Mouse (Mus musculus) intestine, embryonic 14.5 days (tissue): ENCODE measurements around the gene Zfp947. TPM values are rescaled to one million over a fixed set of nuclear protein-coding genes. Genes with fewer than 3 reads are reported as not detected.
"Not testable (repeated sequence)": the region's sequence is repeated elsewhere in the genome, so short reads cannot be mapped to it uniquely, and the experiment has no call there.

Experiments used
- ATAC-seq: fragments of 200-750 bp; cut with Nextera tagmentation; replicated peaks from 2 replicates; pipeline ENCODE4 v1.8.0; 2017; ENCODE audit warnings: low read depth, moderate number of reproducible peaks, moderate TSS enrichment, moderate library complexity; ENCODE audit not compliant: low FRiP score, low TSS enrichment
- DNase-seq: peaks from one replicate; pipeline ENCODE4 v3.0.0-alpha.2; 2018; ENCODE audit warnings: low spot score
- H3K27ac ChIP-seq: fragments of 300-500 bp; sonication (generic); 2 replicates; pipeline ENCODE4 v1.5.1; 2014; ENCODE audit warnings: low read depth, mild to moderate bottlenecking, control low read depth
- H3K27me3 ChIP-seq: fragments of 300-500 bp; sonication (generic); replicated peaks from 2 replicates; pipeline ENCODE4 v1.6.1; 2014; ENCODE audit warnings: low read length, control low read depth; ENCODE audit not compliant: control insufficient read depth, insufficient read depth
- H3K36me3 ChIP-seq: fragments of 300-500 bp; sonication (generic); 2 replicates; pipeline ENCODE4 v1.6.1; 2014; ENCODE audit warnings: low read length, control low read depth; ENCODE audit not compliant: control insufficient read depth, insufficient read depth
- H3K4me1 ChIP-seq: fragments of 300-500 bp; sonication (generic); replicated peaks from 2 replicates; pipeline ENCODE4 v1.6.1; 2014; ENCODE audit warnings: low read length, control low read depth, mixed read lengths; ENCODE audit not compliant: control insufficient read depth, insufficient read depth
- H3K4me2 ChIP-seq: fragments of 300-500 bp; sonication (generic); 2 replicates; pipeline ENCODE4 v1.6.1; 2014; ENCODE audit warnings: low read length
- H3K4me3 ChIP-seq: fragments of 300-500 bp; sonication (generic); 2 replicates; pipeline ENCODE4 v1.5.1; 2014; ENCODE audit warnings: low read depth, low read length, control low read depth, mixed read lengths
- H3K9ac ChIP-seq: fragments of 300-500 bp; sonication (generic); 2 replicates; pipeline ENCODE4 v1.6.1; 2014; ENCODE audit warnings: mild to moderate bottlenecking, low read length
- H3K9me3 ChIP-seq: fragments of 300-500 bp; sonication (generic); 2 replicates; pipeline ENCODE4 v1.6.1; 2016; ENCODE audit warnings: low read length, control low read depth; ENCODE audit not compliant: control insufficient read depth
- whole genome bisulfite sequencing: fragments of 180-500 bp; shearing (Covaris S2); extraction: QIAGEN DNeasy Blood & Tissue Kit; methylation state at CpG from one replicate; pipeline ENCODE4 v1.1.7; 2014; 5-methylcytosine and 5-hydroxymethylcytosine counted together
- polyA plus RNA-seq: library from polyadenylated mRNA; unstranded; fragments of >200 nt; fragmentation: Nextera tagmentation; extraction: Ambion mirVana; gene quantifications from 2 replicates; pipeline ENCODE4 v1.2.1, GENCODE M21; 2014

Zfp947 gene
- polyA plus RNA-seq = 2.9 and 3.4 TPM in 2 replicates

GRCm38 (mm10) chr17:22165722-22166294 is at the start of gene Zfp947:
TSS of gene Zfp947 (minus strand) at chr17:22166190.
- Histone ChIP-seq H3K4me3 (peak within 1 kb of the TSS; percentile 48), H3K27ac (peak within 1 kb of the TSS; percentile 59), H3K4me2 (peak within 1 kb of the TSS; percentile 47), H3K9ac (peak within 1 kb of the TSS; percentile 51)
- peak; percentile 94 for ATAC-seq
- DNase-seq = peak; percentile 71
- not testable (repeated sequence) for H3K9me3 ChIP-seq, H3K27me3 ChIP-seq, H3K36me3 ChIP-seq, H3K4me1 ChIP-seq
- 1% methylated on average over 16 of the region's 16 CpGs for WGBS

GRCm38 (mm10) chr17:22165304-22165703 is 686 bp downstream of the Zfp947 start:
- Histone ChIP-seq H3K27ac (peak overlapping the region; percentile 59), H3K4me3 (peak overlapping the region; percentile 48), H3K9ac (peak overlapping the region; percentile 51), H3K4me2 (peak overlapping the region; percentile 47)
- H3K4me1 ChIP-seq, H3K27me3 ChIP-seq, H3K36me3 ChIP-seq, DNase-seq, H3K9me3 ChIP-seq: not testable (repeated sequence)
- WGBS = 17% methylated on average over 3 of the region's 3 CpGs
- peak; percentile 52 for ATAC-seq

- not testable (repeated sequence) for H3K27ac ChIP-seq, H3K9ac ChIP-seq, H3K27me3 ChIP-seq, H3K9me3 ChIP-seq, H3K36me3 ChIP-seq, H3K4me1 ChIP-seq, H3K4me2 ChIP-seq, DNase-seq, ATAC-seq, H3K4me3 ChIP-seq
- WGBS = 74% methylated on average over 2 of the region's 4 CpGs
Measured at GRCm38 (mm10) chr17:22153951-22154350, 12.0 kb downstream of the Zfp947 start.

GRCm38 (mm10) chr17:22118770-22119169 is 47.2 kb downstream of the Zfp947 start:
- Histone ChIP-seq H3K27ac (no peak overlapping the region), H3K4me2 (no peak overlapping the region)
- ATAC-seq = no peak

More at GRCm38 (mm10) chr17:22118770-22119169, 47.2 kb downstream of the Zfp947 start:
- DNase-seq = no peak
- Histone ChIP-seq H3K36me3 (no peaks in the 10 kb centered on the region), H3K27me3 (no peaks in the 10 kb centered on the region), H3K9ac (no peak overlapping the region), H3K4me1 (no peaks in the 10 kb centered on the region), H3K9me3 (no peaks in the 10 kb centered on the region), H3K4me3 (no peak overlapping the region)

Other genes starting within 250 kb of the Zfp947 start
- 19.8 and 24.9 TPM in 2 replicates for gene Zfp942, start 203.7 kb downstream of the Zfp947 start, polyA plus RNA-seq
- gene Zfp943, start 203.6 kb downstream of the Zfp947 start, polyA plus RNA-seq = 15.3 and 17.0 TPM in 2 replicates
- 3.2 and 4.0 TPM in 2 replicates for gene Zfp994, start 59.4 kb upstream of the Zfp947 start, polyA plus RNA-seq
- 12.1 and 13.2 TPM in 2 replicates for gene CT030661.1, start 148.6 kb upstream of the Zfp947 start, polyA plus RNA-seq
- 12.5 and 14.1 TPM in 2 replicates for gene Zfp944, start 195.2 kb upstream of the Zfp947 start, polyA plus RNA-seq
- 7.7 and 9.2 TPM in 2 replicates for gene Zfp758, start 195.3 kb upstream of the Zfp947 start, polyA plus RNA-seq